Mouse (Mus musculus): ENCODE results near the gene Hspb6. TPM values are rescaled to one million over a fixed set of nuclear protein-coding genes. Genes with fewer than 3 reads are reported as not detected.

Gene Hspb6
- 6.4 and 6.8 TPM in 2 replicates for polyA plus RNA-seq (2012; rRNA removed)

GRCm38 (mm10) chr7:30552102-30553020, at the start of gene Hspb6, which contains the start of gene Proser3:
Hspb6 (plus strand) TSS chr7:30552178.
Proser3 (minus strand) TSS chr7:30552299.

GRCm38 (mm10) chr7:30534633-30535577, 17.1 kb upstream of the Hspb6 start, which contains the start of gene Arhgap33:
Arhgap33 (minus strand) TSS chr7:30535060.

DNA sequence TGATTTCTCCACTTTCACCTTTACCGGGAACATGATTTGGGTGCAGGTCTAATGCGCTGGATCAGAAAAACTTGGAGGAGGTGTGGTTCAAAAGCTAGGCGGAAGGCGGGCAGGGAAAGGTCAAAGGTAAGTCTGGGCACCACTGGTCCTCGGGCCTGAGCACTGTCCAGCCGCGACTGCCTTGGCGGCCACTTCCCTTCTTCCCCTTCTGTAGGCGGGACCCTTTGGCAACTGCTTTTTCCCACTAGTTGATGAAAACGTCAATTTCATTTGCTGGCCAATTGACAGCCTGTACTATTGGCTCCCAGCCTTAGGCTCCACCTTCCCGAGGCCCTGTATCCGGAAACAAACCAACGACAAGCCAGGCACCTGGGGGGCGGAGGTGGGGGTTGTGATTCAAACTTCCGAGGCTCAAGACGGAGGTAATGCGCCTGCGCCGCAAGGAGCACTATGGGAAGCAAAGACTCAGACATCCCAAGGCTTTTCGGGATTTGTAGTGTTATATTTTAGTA, 7.5 kb downstream of the Hspb6 start, which contains the start of gene Lin37:
Gene Lin37 (minus strand): TSS at position 396 of the 512 bp plus-strand sequence.

DNA sequence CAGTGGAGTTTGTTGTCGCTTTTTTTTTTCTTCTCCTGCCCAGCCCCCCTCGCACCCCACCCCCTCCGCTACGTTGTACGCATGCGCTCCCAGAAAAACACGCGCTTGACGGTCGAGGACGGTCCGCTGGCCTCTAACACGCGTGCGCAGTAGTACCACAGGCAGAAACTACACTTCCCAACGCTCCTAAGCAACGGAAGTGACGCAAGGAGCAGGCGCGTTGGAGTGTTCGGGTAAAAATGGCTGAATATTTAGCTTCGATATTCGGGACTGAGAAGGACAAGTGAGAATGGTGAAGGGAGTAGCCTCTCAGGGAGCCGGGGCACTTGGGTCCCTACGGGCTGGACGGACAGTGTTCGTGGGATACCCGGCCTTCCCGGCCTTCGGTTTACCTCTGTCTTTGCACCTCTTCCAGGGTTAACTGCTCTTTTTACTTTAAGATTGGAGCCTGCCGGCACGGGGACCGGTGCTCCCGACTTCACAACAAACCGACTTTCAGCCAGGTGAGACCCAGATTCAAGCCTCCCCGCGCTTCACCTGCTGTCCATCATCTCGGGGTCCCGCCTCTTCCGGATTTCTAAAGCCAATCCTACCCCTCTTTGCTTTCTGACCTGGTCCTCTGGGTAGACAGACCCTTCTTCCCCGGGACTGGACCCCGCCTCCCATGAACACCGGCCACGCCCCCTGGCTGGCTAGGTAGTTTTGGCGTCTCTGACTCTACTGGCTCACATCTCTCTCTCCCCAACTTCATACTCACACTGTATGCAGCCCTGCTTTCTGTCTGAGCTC, 11.3 kb downstream of the Hspb6 start, which contains the start of the genes U2af1l4, Gm49396 and Psenen:
Gene U2af1l4 (plus strand): TSS at position 185 of the 789 bp plus-strand sequence.
Gene Gm49396 (plus strand): TSS at position 228 of the 789 bp plus-strand sequence.
Gene Psenen (minus strand): TSS at position 511 of the 789 bp plus-strand sequence.

DNA sequence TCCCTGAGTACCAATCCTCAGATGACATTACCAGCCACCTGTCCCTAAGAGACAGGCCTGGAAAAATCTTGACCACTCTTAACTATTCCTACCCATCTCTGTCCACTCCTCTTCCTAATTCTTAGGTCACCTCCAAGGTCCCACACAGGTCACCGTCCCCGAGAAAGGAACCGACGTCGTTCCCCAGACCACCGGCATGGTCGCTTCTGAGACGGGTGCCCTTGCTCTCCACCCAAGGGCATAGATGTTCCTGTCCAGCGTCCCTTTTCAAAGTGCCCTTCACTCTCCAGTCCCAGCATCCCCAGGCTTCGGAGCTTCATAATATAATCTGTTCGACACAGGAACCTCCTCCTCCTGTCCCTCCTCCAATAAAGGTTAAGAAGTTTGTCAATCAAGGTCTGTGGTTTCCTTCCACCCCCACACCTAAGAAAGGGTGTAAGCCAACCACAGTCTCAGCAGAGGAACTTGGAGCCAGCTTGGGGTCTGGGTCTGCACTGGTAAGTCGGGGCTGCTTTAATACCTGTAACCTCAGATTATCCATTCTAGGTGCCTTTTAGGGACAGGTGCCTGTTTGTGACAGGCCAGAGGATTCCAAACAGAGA, 13.1 kb downstream of the Hspb6 start, which contains the start of gene Igflr1:
Gene Igflr1 (plus strand): TSS at position 458 of the 602 bp plus-strand sequence.

DNA sequence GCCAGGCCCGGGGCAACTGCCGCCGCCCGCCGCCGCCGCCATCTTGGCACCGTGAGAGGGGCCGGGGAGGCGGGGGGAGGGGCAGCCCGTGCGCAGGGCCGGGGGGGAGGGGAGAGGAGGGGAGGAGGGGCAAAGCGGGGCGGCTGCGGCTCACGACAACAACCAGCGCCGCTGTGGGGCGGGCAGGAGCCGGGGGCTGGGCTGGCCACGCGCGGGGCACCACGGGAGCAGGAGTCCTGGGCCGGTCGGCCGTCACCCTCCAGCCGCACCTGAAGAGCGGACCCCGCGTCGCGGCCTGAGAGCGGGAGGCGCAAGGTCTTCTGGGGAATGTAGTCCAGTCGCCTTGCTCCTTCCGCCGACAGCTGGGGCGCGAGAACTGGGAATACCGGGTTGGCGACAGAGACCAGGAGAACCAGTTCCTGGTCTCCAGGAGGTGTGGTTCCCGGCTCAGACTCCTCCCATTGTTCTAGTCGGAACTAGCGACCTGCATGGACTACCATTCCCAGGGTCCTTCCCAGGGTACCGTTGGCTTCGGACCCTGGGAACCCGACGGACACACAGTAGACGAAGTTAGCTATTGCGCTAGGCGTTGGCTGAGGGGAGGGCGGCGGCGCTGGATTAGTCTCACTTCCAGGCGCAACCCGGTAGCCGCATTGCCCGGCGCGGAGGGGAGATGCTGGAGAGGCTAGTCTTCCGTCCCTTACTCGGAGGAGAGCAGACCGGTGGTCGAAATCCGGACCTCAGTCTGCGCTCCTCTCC, 36.9 kb downstream of the Hspb6 start, which contains the start of gene Kmt2b:
Gene Kmt2b (minus strand): TSS at position 51 of the 759 bp plus-strand sequence.

GRCm38 (mm10) chr7:30598786-30599185, 46.8 kb downstream of the Hspb6 start, which contains the start of gene Zbtb32:
Zbtb32 (minus strand) TSS chr7:30598909.

Other genes with a start within 250 kb of the Hspb6 start
- gene Alkbh6, start 243.5 kb upstream of the Hspb6 start, polyA plus RNA-seq (2012; rRNA removed), result 61.7 and 90.9 TPM in 2 replicates
- 42.4 and 63.7 TPM in 2 replicates for gene Syne4, start 237.4 kb upstream of the Hspb6 start, polyA plus RNA-seq (2012; rRNA removed)
- 0.65 and 0.78 TPM in 2 replicates for gene E130208F15Rik, start 230.4 kb upstream of the Hspb6 start, polyA plus RNA-seq (2012; rRNA removed)
- 19.6 and 19.7 TPM in 2 replicates for gene Sdhaf1, start 228.3 kb upstream of the Hspb6 start, polyA plus RNA-seq (2012; rRNA removed)
- 7.0 and 10.9 TPM in 2 replicates for gene Lrfn3, start 189.4 kb upstream of the Hspb6 start, polyA plus RNA-seq (2012; rRNA removed)
- 17.2 and 25.2 TPM in 2 replicates for gene Tyrobp, start 138.4 kb upstream of the Hspb6 start, polyA plus RNA-seq (2012; rRNA removed)
- 0.16 and 0.40 TPM in 2 replicates for gene Hcst, start 132.3 kb upstream of the Hspb6 start, polyA plus RNA-seq (2012; rRNA removed)
- gene Nfkbid, start 130.4 kb upstream of the Hspb6 start, polyA plus RNA-seq (2012; rRNA removed), result 1.8 and 2.1 TPM in 2 replicates
- 102 and 109 TPM in 2 replicates for gene Aplp1, start 106.6 kb upstream of the Hspb6 start, polyA plus RNA-seq (2012; rRNA removed)
- 3.6 and 3.9 TPM in 2 replicates for gene Kirrel2, start 94.5 kb upstream of the Hspb6 start, polyA plus RNA-seq (2012; rRNA removed)
- gene Nphs1, start 93.9 kb upstream of the Hspb6 start, polyA plus RNA-seq (2012; rRNA removed), result 3.7 and 4.4 TPM in 2 replicates
- gene Prodh2, start 58.6 kb upstream of the Hspb6 start, polyA plus RNA-seq (2012; rRNA removed), result 0.82 and 3.3 TPM in 2 replicates
- gene Arhgap33, start 17.1 kb upstream of the Hspb6 start, polyA plus RNA-seq (2012; rRNA removed), result 102 and 119 TPM in 2 replicates
- 22.3 and 28.9 TPM in 2 replicates for gene Proser3, start 121 bp downstream of the Hspb6 start, polyA plus RNA-seq (2012; rRNA removed)
- gene Lin37, start 7.7 kb downstream of the Hspb6 start, polyA plus RNA-seq (2012; rRNA removed), result 35.8 and 38.5 TPM in 2 replicates
- gene U2af1l4, start 11.1 kb downstream of the Hspb6 start, polyA plus RNA-seq (2012; rRNA removed), result 57.5 and 77.8 TPM in 2 replicates
- 5.6 and 6.0 TPM in 2 replicates for gene Gm49396, start 11.2 kb downstream of the Hspb6 start, polyA plus RNA-seq (2012; rRNA removed)
- gene Psenen, start 11.4 kb downstream of the Hspb6 start, polyA plus RNA-seq (2012; rRNA removed), result 98.4 and 114 TPM in 2 replicates
- 5.5 and 9.1 TPM in 2 replicates for gene Igflr1, start 13.2 kb downstream of the Hspb6 start, polyA plus RNA-seq (2012; rRNA removed)
- 55.4 and 66.3 TPM in 2 replicates for gene Kmt2b, start 36.5 kb downstream of the Hspb6 start, polyA plus RNA-seq (2012; rRNA removed)
- 0.20 and 0.45 TPM in 2 replicates for gene Zbtb32, start 46.7 kb downstream of the Hspb6 start, polyA plus RNA-seq (2012; rRNA removed)
- gene Upk1a, start 60.7 kb downstream of the Hspb6 start, polyA plus RNA-seq (2012; rRNA removed), result 1.9 and 4.0 TPM in 2 replicates
- gene Cox6b1, start 74.0 kb downstream of the Hspb6 start, polyA plus RNA-seq (2012; rRNA removed), result 789 and 842 TPM in 2 replicates
- gene Etv2, start 83.7 kb downstream of the Hspb6 start, polyA plus RNA-seq (2012; rRNA removed), result 0.07 and 0.18 TPM in 2 replicates
- 68.3 and 129 TPM in 2 replicates for gene Rbm42, start 98.1 kb downstream of the Hspb6 start, polyA plus RNA-seq (2012; rRNA removed)
- gene Haus5, start 112.8 kb downstream of the Hspb6 start, polyA plus RNA-seq (2012; rRNA removed), result 50.6 and 72.4 TPM in 2 replicates
- not detected in 2 replicates for gene Pmis2, start 119.4 kb downstream of the Hspb6 start, polyA plus RNA-seq (2012; rRNA removed)
- not detected in 2 replicates for gene 2200002J24Rik, start 146.7 kb downstream of the Hspb6 start, polyA plus RNA-seq (2012; rRNA removed)
- 0.70 and 1.3 TPM in 2 replicates for gene Atp4a, start 160.0 kb downstream of the Hspb6 start, polyA plus RNA-seq (2012; rRNA removed)
- gene Tmem147, start 177.4 kb downstream of the Hspb6 start, polyA plus RNA-seq (2012; rRNA removed), result 66.3 and 120 TPM in 2 replicates
- 0.16 TPM in 1 of 2 replicates, not detected in the other for gene Gapdhs, start 191.5 kb downstream of the Hspb6 start, polyA plus RNA-seq (2012; rRNA removed)
- 5.4 and 6.3 TPM in 2 replicates for gene Sbsn, start 199.3 kb downstream of the Hspb6 start, polyA plus RNA-seq (2012; rRNA removed)
- gene Dmkn, start 211.6 kb downstream of the Hspb6 start, polyA plus RNA-seq (2012; rRNA removed), result 0.06 and 0.15 TPM in 2 replicates
- gene Krtdap, start 235.7 kb downstream of the Hspb6 start, polyA plus RNA-seq (2012; rRNA removed), result not detected in 2 replicates